Mouse (Mus musculus) kidney, embryonic 16.5 days (tissue): Measurements from ENCODE around the gene Zfp61. TPM values are rescaled to one million over a fixed set of nuclear protein-coding genes. Genes with fewer than 3 reads are reported as not detected.
A peak's percentile ranks its signal among the peaks of the same experiment; 100 is the strongest.
"Not testable (repeated sequence)": the region's sequence is repeated elsewhere in the genome, so short reads cannot be mapped to it uniquely, and the experiment has no call there.

Experiments
- ATAC-seq: fragments of 200-750 bp; cut with Nextera tagmentation; 2 replicates; pipeline ENCODE4 v1.8.0; 2017; ENCODE audit warnings: moderate TSS enrichment; ENCODE audit not compliant: low FRiP score, low TSS enrichment
- H3K27ac ChIP-seq: fragments of 300-500 bp; sonication (generic); 2 replicates; pipeline ENCODE4 v1.5.1; 2014; ENCODE audit warnings: low read length
- H3K27me3 ChIP-seq: fragments of 300-500 bp; sonication (generic); 2 replicates; pipeline ENCODE4 v1.6.1; 2014; ENCODE audit warnings: low read length, control low read depth, mixed read lengths; ENCODE audit not compliant: insufficient read depth
- H3K36me3 ChIP-seq: fragments of 300-500 bp; sonication (generic); 2 replicates; pipeline ENCODE4 v1.6.1; 2014; ENCODE audit warnings: low read length, control low read depth, mixed read lengths; ENCODE audit not compliant: insufficient read depth
- H3K4me1 ChIP-seq: fragments of 300-500 bp; sonication (generic); 2 replicates; pipeline ENCODE4 v1.6.1; 2014; ENCODE audit warnings: low read length, control low read depth, mixed read lengths; ENCODE audit not compliant: insufficient read depth
- H3K4me2 ChIP-seq: fragments of 300-500 bp; sonication (generic); replicated peaks from 2 replicates; pipeline ENCODE4 v1.6.1; 2014; ENCODE audit warnings: low read depth, low read length
- H3K4me3 ChIP-seq: fragments of 300-500 bp; sonication (generic); 2 replicates; pipeline ENCODE4 v1.5.1; 2014; ENCODE audit warnings: mild to moderate bottlenecking, low read length
- H3K9ac ChIP-seq: fragments of 300-500 bp; sonication (generic); replicated peaks from 2 replicates; pipeline ENCODE4 v1.6.1; 2014; ENCODE audit warnings: low read length
- H3K9me3 ChIP-seq: fragments of 300-500 bp; sonication (generic); 2 replicates; pipeline ENCODE4 v1.6.1; 2016; ENCODE audit warnings: low read length, control low read depth
- WGBS: fragments of 180-500 bp; shearing (Covaris S2); extraction: QIAGEN DNeasy Blood & Tissue Kit; methylation state at CpG from one replicate; pipeline ENCODE4 v1.1.7; 2014; 5-methylcytosine and 5-hydroxymethylcytosine counted together
- polyA plus RNA-seq: library from polyadenylated mRNA; unstranded; fragments of >200 nt; fragmentation: Nextera tagmentation; extraction: Ambion mirVana; gene quantifications from 2 replicates; pipeline ENCODE4 v1.2.1, GENCODE M21; 2015

Zfp61 gene
- polyA plus RNA-seq, 1 experiment from 2014 or later: 43.5 TPM

DNA sequence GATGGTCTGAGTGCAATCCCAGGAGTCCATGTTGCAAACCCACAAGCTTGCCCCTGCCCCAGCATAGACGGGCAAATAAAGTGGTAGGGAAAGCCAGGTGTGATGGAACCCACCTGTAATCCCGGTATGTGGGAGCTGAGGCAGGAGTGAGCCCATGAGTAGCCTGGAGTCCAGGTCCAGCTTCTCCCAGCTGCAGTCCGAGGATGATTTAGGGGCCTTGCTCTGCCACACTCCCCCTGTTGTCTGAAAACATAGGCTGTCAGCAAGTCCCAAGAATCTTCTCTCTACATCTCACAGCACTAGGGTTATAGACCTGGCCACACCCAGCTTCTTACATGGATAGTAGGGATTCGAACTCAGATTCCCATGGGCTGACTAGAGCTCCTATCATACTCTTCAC, 14.1 kb downstream of the Zfp61 start:
- H3K27ac ChIP-seq: no peak overlapping the region
- no peaks in the 10 kb centered on the region for H3K27me3 ChIP-seq
- H3K36me3 ChIP-seq: peaks cover 33% of the 10 kb centered on the region
- no peak for ATAC-seq
- no peaks in the 10 kb centered on the region for H3K4me1 ChIP-seq
- H3K4me3 ChIP-seq: no peak overlapping the region
- H3K9ac ChIP-seq: no peak overlapping the region
- no peak overlapping the region for H3K4me2 ChIP-seq
- H3K9me3 ChIP-seq: peaks cover 3% of the 10 kb centered on the region; the same call in 1 of the 2 replicates
- WGBS: 94% methylated on average over 4 of the region's 4 CpGs

DNA sequence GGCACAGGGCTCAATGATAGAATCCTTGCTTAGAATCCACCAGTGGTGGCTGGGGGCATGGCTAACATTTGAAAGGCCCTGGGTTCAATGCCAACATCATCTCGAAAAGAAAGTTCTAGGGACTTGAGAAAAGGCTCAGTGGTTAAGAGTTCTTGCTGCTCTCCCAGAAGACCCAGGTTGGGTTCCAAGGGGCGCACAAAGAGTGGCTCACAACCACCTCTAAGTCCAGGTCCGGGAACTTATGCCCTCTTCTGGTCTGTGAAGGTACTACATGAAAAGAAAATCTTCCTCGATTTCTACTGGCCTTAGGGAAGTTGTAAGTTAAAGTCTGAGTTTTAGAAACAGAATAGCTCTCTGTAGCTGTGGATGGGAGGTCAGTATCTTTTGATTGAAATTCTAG, 14.9 kb downstream of the Zfp61 start:
- Histone ChIP-seq H3K9me3 (no peaks in the 10 kb centered on the region; the same call in 1 of the 2 replicates), H3K4me1 (no peaks in the 10 kb centered on the region), H3K4me3 (no peak overlapping the region), H3K27me3 (no peaks in the 10 kb centered on the region), H3K27ac (no peak overlapping the region), H3K36me3 (peaks cover 25% of the 10 kb centered on the region), H3K9ac (no peak overlapping the region), H3K4me2 (no peak overlapping the region)
- WGBS: 54% methylated on average over 4 of the region's 4 CpGs
- no peak for ATAC-seq

DNA sequence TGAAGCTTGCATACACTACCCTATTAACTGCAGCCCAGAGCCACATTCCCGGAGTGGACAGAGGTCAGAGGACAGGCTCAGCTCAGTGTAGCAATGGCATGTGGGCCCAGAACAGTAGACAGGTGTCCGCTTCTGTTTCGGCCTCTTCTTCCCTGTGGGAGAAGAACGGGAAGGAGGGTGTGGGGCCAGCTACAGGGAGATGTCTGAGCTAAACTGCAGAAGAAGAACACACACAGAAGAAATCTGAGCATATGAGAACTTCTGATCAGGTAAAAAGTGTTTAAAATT, 20.2 kb downstream of the Zfp61 start:
- Histone ChIP-seq H3K4me1 (no peaks in the 10 kb centered on the region), H3K4me2 (no peak overlapping the region), H3K9ac (no peak overlapping the region), H3K36me3 (peaks cover 8% of the 10 kb centered on the region), H3K27me3 (no peaks in the 10 kb centered on the region), H3K9me3 (peaks cover 2% of the 10 kb centered on the region; the same call in 1 of the 2 replicates), H3K4me3 (no peak overlapping the region), H3K27ac (no peak overlapping the region)
- ATAC-seq: no peak
- WGBS: 39% methylated on average over 4 of the region's 4 CpGs

DNA sequence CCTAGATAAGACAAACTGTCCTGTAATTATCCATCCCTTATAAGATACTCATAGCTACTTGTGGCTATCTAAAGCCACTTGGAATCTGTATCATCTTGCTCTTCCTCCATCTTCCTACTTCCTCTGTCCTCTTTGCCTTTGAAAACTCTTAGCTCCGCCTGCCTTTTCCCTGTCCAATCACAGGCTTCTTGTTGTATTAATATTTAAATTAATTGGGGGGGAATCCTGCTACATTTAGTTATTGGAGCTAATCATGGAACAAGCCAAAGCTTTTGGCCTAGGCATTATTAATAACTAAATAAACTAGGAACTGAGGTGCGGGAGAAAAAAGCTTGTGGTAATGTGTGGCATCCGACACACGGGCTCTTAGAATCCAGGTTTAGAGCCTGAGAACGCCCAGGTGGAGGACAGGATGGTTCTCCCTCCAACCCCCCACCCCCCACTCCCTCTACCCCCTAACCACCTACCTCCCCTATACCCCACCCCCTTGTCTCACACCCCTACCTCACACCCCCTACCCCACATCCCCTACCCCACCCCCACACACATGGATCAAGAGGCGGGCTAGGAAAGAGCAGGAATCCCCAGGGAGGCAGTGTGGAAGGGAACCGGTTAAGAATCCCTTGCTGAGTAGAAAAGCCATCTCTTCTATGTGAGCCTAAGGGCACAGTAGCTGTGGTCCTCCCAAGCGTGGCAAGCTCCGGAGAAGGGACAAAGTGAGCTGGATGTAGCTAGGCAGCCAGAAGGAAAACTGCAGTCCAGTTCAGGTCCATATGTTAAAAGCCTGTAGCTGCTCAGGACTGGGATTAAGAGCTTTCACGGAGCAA, 20.8 kb downstream of the Zfp61 start:
- Histone ChIP-seq H3K36me3 (peaks cover 13% of the 10 kb centered on the region), H3K9me3 (peaks cover 2% of the 10 kb centered on the region; the same call in 1 of the 2 replicates), H3K4me1 (no peaks in the 10 kb centered on the region), H3K4me3 (no peak overlapping the region), H3K27ac (no peak overlapping the region), H3K9ac (no peak overlapping the region), H3K27me3 (no peaks in the 10 kb centered on the region), H3K4me2 (no peak overlapping the region)
- ATAC-seq: no peak
- WGBS: 55% methylated on average over 10 of the region's 10 CpGs

DNA sequence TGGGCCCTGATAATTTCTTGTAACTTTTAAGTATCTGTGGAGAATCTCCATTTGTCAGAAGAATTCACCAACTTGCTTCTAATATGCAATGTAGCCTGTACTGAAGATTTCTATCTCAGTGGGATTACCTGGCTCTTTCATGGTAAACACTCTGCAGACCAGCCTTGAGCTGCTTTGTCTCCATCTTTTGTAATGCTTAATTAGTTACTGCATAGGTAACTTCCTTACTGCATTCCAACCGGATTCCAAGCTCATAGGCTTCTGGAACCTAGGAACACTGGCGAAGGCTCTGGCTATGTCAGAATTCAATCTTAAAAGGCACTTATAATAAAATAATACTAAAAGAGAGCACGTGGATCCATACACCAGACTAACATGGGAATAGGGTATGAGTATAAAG, 22.3 kb downstream of the Zfp61 start:
- H3K4me3 ChIP-seq, H3K4me2 ChIP-seq, H3K9ac ChIP-seq, H3K4me1 ChIP-seq, H3K27ac ChIP-seq, H3K9me3 ChIP-seq, ATAC-seq, H3K27me3 ChIP-seq: not testable (repeated sequence)
- WGBS: 94% methylated on average over 3 of the region's 3 CpGs
- H3K36me3 ChIP-seq: peaks cover 27% of the 10 kb centered on the region

GRCm38 (mm10) chr7:24274456-24274855, 26.6 kb downstream of the Zfp61 start:
- Histone ChIP-seq H3K9ac (no peak overlapping the region), H3K27me3 (no peaks in the 10 kb centered on the region), H3K36me3 (peaks cover 34% of the 10 kb centered on the region), H3K4me3 (no peak overlapping the region), H3K4me2 (no peak overlapping the region), H3K27ac (no peak overlapping the region), H3K9me3 (0 out of 2 replicates have a peak, but pooled peaks cover 2% of the 10 kb centered on the region), H3K4me1 (no peaks in the 10 kb centered on the region)
- ATAC-seq: no peak
- 94% methylated on average over 4 of the region's 4 CpGs for WGBS

DNA sequence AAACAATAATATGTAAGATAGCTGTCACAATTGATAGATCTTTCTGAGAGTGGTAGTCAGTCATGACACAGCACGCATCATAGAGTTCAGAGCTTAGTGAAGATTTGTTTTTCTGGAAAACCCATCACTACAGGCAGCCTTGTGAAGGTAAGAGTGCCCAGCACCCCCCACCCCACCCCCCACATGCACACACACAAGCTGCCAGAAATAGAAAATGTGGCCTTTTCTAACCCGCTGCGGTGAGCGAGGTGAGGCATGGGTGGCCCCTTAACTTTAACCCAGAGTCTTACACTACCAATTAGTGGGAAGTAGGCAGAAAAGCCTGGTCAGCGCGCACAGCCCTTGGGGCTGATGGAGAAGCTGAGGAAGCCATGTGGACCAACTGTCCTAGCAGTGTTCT, 29.8 kb downstream of the Zfp61 start:
- no peaks in the 10 kb centered on the region for H3K27me3 ChIP-seq
- no peak overlapping the region for H3K9ac ChIP-seq
- no peaks in the 10 kb centered on the region for H3K4me1 ChIP-seq
- H3K9me3 ChIP-seq: no peaks in the 10 kb centered on the region
- WGBS: 97% methylated on average over 6 of the region's 6 CpGs
- peaks cover 30% of the 10 kb centered on the region for H3K36me3 ChIP-seq
- no peak for ATAC-seq
- H3K4me3 ChIP-seq: no peak overlapping the region
- H3K4me2 ChIP-seq: no peak overlapping the region
- no peak overlapping the region for H3K27ac ChIP-seq

DNA sequence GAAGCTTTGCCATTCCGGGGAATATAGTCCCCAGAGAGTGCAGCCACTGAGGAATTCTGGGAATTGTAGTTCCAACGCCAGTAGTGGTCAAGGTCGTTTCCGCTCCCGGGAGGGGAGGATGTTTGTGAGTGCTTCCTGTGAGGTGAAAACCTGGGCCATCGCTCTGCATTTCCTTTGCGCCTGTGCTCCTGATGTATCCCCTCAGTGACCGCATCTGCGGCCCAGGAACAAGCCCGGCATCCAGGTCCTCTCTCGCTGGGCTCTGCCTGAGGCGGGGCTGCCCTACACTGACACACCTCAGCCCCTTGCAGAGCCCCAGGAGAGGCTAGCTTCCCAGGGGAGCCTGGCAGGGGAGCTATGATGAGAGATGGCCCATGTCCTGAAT, 30.8 kb downstream of the Zfp61 start, which contains the start of gene Zfp93:
Zfp93 (plus strand) TSS at position 133 of the 385 bp plus-strand sequence.
- H3K27ac ChIP-seq: peak within 1 kb of the TSS; percentile 91
- peak; percentile 95 for ATAC-seq
- H3K4me1 ChIP-seq: no peaks in the 10 kb centered on the region
- H3K4me2 ChIP-seq: peak within 1 kb of the TSS; percentile 82
- 0% methylated on average over 12 of the region's 12 CpGs for WGBS
- peak within 1 kb of the TSS; percentile 90 for H3K9ac ChIP-seq
- H3K27me3 ChIP-seq: no peaks in the 10 kb centered on the region
- peak within 1 kb of the TSS; percentile 82 for H3K4me3 ChIP-seq
- peaks cover 25% of the 10 kb centered on the region for H3K36me3 ChIP-seq
- H3K9me3 ChIP-seq: no peaks in the 10 kb centered on the region

DNA sequence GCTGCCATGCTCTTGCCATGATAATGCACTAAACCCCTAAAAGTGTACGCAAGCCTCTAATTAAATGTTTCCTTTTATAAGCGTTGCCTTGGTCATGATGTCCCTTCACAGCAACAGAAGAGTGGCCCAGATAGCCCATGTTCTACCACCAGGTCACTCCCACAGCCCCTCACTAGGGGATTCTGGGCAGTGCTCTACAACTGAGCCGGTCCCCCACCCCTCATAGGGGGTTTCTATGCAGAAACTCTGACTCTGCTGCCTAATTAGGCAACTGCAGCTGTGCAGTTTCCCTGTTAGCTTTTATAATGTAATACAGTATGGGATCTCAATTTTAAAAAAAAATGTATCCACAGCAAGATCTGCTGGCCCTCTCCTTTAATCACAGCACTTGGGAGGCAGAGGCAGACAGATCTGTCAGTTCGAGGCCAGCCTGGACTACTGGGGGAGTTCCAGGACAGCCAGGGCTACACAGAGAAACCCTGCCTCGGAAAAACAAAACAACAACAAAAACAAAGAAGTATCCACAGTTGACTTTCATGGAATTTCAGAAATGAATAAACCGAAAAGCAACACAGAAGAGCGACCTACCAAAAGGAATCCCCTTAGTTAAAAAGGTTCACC, 31.3 kb downstream of the Zfp61 start:
- H3K36me3 ChIP-seq: peaks cover 20% of the 10 kb centered on the region
- H3K27me3 ChIP-seq: no peaks in the 10 kb centered on the region
- H3K9ac ChIP-seq: peak overlapping the region; percentile 90
- peak overlapping the region; percentile 82 for H3K4me3 ChIP-seq
- 35% methylated on average over 7 of the region's 7 CpGs for WGBS
- no peaks in the 10 kb centered on the region for H3K9me3 ChIP-seq
- H3K4me2 ChIP-seq: peak overlapping the region; percentile 82
- ATAC-seq: peak; percentile 64
- no peak overlapping the region for H3K27ac ChIP-seq
- H3K4me1 ChIP-seq: no peaks in the 10 kb centered on the region

DNA sequence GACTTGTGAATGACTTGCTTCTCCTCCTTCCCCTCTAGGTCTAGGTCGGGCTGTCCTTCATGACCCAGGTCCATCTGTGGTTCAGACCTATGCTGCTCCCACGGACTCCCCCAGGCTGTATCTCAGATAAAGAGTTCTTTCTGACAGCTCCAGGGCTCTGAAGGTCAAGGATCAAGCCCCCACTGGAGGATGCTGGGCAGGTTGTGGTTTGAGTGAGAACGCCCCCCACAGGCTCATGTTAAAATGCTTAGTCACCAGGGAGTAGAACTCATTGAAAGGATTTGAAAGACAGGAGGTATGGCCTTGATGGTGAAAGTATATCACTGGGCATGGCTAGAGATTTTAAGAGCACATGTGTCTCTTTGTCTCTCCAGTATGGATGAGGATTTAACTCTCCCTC, 31.8 kb downstream of the Zfp61 start:
- no peak overlapping the region for H3K4me2 ChIP-seq
- 66% methylated on average over 3 of the region's 3 CpGs for WGBS
- no peak overlapping the region for H3K4me3 ChIP-seq
- peaks cover 14% of the 10 kb centered on the region; the same call in 1 of the 2 replicates for H3K36me3 ChIP-seq
- no peak overlapping the region for H3K9ac ChIP-seq
- H3K27me3 ChIP-seq: no peaks in the 10 kb centered on the region
- no peak for ATAC-seq
- H3K4me1 ChIP-seq: no peaks in the 10 kb centered on the region
- H3K9me3 ChIP-seq: no peaks in the 10 kb centered on the region
- H3K27ac ChIP-seq: no peak overlapping the region
